Mouse (Mus musculus) adrenal gland, postnatal 4 days (tissue): ENCODE measurements at regions not wholly inside any gene's neighbourhood (a gene's known extent, or its start where the extent isn't known, plus 50 kb on each side); places are given as distances from the start of the nearest gene placed in this dataset.
"Not testable (repeated sequence)": the region's sequence is repeated elsewhere in the genome, so short reads cannot be mapped to it uniquely, and the experiment has no call there.

Source experiments
- DNase-seq, 2 experiments: peaks; one replicate each; pipeline ENCODE4 v3.0.0; 2021 to 2022; ENCODE audit warnings: low spot score in 2 of 2, mixed read lengths in 2 of 2

DNA sequence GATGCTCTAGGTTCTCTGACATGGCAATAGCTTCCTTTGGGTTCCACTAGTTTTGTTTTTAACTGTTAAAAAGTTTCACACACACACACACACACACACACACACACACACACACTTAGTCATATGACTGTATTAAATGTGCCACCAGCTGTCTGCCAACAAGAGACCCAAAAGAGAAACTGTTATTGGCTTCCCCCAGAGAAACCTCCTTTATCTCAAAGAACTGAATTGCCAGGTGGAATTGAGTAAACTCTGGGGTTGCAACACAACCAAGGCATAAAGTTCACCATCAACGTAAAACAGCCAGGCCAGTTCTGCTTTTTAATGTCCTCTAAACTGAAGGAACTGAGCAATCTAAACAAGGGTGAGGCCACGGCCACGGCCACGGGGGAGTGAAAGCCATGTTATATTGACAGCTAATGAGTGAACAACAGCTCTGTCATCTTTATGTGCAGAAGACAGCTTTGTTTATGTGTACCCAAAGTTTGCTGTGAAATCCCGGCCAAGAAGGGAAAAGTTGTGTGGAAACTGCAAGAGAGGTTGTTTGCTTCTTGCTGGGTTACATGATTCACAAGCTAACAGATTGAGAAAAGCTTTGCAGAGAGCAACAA is 69.3 kb downstream of the Btg1 start:
- no peak for DNase-seq

GRCm38 (mm10) chr10:96686659-96687440 is 70.0 kb downstream of the Btg1 start:
- no peak for DNase-seq

DNA sequence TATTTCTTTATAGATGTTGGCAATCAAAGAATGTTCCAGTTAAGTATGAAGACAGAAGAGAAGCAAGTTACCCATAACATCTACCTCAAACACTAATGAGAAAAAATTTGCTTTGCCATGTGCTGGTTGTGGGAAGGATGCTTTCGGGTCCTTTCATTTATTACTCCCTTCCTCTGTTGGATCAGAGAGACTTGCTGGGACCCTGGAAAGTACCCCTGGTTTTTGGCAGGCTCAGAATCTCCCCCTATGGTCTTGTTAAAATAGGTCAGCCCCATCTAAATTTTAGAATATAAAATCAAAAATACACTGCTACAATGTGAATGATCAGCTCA is 70.6 kb downstream of the Btg1 start:
- no peak for DNase-seq

DNA sequence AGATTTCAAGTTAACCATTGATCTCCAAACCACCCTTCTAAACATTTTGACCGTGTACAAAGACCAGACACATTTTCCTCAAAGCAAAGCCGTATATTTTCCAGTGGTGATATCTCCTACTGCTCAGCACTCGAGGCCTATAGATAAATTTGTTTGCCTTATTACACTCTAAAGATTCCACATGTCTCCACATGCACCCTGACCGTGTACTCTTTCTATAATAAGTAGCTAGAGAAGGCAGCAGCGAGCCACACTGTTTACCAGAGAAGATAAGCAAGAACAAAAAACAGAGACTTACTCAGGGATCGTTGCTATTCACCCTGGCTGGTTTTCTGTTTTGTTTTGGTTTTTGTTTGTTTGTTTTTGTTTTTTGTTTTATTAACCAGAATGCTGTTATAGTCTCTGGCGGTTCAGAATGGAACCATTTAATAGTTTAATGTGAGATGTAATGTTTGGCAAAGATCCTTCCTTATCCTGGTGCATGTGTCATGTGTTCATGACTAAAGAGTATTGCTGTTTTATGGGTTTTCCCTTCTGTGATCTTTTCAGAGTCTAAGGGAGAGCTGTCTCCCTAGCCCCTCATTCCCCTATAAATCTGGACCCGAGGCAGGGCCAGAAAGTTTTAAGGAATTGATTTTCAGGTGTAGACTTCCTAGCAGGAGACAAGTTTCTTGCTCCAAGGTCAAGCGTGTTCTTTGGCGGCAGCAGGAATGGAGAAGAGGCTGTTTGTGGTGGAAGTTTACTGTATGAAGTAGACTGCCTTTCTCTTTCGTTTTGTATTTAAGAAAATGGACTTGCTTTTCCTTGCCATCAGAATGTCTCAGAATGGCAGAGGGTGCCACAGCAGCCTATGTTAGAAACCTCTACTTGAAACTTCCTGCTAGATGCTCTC is 73.4 kb downstream of the Btg1 start:
- DNase-seq: no peak

GRCm38 (mm10) chr10:96690868-96691302 is 74.1 kb downstream of the Btg1 start:
- no peak for DNase-seq

GRCm38 (mm10) chr10:96691319-96691870 is 74.6 kb downstream of the Btg1 start:
- DNase-seq: no peak

DNA sequence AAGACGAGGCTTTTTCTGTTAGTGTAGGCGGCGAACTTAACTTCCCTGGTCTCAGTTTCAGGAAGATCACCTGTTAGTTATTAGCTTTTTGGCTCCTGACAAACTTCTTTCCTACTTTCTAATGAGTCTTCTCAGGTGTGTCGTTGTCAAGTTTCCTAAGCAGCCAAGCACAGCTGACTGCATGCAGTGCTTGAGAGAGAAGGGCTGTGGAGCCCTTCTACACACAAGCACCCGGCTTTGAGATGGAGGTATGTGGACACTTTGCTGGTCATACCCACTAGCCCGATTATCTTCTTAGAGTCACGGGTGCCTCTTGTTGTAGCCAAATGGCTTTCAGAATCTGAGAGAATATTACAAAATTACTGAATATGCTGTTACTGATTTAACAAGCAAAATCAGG is 76.0 kb downstream of the Btg1 start:
- no peak for DNase-seq

GRCm38 (mm10) chr10:96693766-96694165 is 77.0 kb downstream of the Btg1 start:
- no peak for DNase-seq

DNA sequence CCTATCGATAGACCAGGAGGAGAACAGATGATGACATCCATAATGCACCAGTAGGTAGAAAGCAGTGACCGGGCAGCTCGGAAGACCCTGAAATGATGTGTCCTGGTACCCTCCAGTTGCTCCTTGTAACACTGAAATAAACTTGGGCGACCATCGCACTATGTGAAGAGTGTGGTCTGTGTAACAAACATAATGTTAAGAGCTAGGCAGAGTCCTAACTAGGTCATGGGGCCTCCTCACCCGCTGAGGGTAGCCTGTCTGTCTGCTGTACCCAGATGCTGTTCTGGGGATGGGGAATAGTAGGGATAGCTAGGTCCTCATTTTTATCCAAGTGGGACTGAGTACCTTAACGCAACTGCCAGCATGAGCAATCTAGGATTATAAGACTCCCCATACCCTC is 79.8 kb downstream of the Btg1 start:
- no peak for DNase-seq

DNA sequence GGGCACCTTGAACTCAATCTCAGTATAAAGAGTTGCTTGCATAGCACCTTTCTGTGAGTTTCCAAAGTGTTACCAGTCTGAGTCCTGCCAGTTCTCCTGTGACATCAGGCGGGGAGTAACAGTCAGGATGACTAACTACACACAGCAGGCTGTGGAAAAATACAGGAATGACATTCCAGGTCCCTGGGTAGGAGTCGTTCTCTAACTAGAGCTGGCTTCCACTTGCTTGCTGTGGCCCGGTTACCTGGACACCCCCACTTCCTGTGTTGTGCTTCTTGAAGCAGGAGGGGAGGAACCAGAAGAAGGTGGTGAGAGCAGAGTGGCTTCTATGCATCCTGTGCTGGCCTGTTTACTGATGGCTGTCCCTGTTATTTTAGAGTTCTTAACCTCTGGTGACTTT is 81.0 kb downstream of the Btg1 start:
- no peak for DNase-seq

- DNase-seq: no peak
Observed at GRCm38 (mm10) chr10:96706656-96707055, 89.8 kb downstream of the Btg1 start.

GRCm38 (mm10) chr10:96708471-96708870 is 91.7 kb downstream of the Btg1 start:
- DNase-seq: no peak

DNA sequence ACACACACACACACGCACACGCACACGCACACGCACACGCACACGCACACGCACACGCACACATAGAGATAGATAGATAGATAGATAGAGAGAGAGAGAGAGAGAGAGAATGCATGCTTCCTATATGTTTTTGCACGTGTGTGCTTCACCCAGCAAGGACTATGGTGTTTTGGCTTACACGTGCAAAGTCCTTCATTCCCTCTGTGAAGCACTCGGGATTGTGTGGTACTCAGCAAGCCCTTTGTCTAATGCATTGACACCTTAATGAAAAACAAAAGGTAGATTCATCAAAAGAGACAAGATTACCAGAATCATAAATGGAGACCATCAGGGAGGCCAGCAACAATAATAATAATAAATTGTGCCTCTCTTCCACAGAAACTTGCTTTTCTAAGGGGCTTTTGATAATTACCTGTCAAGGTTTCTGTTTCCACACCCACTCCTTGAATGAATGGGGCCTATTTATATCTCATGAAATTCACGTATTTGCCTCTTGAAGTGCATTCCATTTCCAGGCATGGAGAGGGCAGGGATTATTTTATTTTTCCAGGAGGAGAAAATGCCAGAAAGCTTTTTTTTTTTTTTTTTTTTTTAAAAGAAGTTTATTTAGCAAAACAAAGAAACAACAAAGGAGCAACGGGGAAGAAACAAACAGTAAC is 93.0 kb downstream of the Btg1 start:
- no peak for DNase-seq

GRCm38 (mm10) chr10:96711993-96712392 is 95.2 kb downstream of the Btg1 start:
- DNase-seq: no peak

DNA sequence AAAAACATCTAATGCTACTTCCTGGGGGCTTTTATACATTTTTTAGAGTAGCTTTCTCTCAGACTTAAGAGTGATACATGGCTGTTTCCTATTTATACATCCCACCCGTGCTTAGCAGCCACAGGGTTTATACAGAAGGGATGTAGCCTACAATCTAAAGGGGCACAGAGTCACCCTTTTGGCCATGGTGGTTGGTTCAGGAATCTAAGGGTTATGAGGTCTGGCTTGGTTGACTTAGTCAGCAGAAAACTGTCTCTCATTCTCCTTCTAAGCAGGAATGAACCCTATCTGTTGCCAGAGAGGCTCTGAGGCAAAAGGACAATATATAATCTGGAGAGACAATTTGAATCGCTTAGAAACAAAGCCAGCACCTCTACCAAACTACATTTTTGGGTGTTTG is 97.9 kb downstream of the Btg1 start:
- no peak for DNase-seq

- no peak for DNase-seq
Observed at GRCm38 (mm10) chr10:96717281-96717680, 100.5 kb downstream of the Btg1 start.

DNA sequence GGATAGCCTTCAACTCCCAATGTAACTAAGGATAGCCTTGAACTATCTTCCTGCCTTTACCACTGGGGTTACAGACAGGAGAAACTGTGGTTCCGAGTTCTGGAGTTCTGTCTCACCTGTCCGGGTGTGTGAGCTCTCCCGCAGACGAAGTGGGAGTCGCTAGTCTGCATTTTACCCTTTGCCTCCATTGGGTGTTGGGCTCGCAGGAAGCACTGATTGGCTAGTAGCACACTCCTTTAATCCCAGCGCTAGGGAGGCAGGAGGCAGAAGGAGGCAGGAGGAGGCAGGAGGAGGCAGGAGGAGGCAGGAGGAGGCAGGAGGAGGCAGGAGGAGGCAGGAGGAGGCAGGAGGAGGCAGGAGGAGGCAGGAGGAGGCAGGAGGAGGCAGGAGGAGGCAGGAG is 101.9 kb downstream of the Btg1 start:
- not testable (repeated sequence) for DNase-seq

DNA sequence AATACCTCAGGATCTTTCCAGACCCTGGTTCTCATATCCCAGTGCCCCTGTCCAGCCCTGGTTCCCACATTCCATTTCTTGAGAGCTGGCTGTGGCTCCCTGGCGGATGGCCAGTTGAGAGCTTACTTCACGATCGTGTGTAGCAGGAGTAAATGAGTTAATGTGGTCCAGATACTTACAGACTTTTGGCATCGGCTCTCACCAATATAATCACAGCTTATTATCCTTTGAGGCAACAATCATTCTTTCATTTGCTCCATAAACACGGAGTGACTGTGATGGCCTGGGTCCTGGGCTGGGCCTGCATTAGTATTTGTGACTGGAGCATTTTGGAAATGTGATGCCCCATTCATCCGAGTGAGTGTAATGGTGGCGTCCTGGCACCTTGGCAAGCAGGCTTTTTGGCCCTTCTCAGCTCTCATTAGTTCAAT is 103.5 kb downstream of the Btg1 start:
- no peak for DNase-seq

- DNase-seq: no peak
Observed at GRCm38 (mm10) chr10:96720956-96721688, 104.3 kb downstream of the Btg1 start.

- DNase-seq: peak in 1 of 2 experiments; percentile 10
Observed at GRCm38 (mm10) chr10:96722491-96722890, 105.7 kb downstream of the Btg1 start.
